Mouse (Mus musculus): ENCODE results near the gene Aen.

DNA sequence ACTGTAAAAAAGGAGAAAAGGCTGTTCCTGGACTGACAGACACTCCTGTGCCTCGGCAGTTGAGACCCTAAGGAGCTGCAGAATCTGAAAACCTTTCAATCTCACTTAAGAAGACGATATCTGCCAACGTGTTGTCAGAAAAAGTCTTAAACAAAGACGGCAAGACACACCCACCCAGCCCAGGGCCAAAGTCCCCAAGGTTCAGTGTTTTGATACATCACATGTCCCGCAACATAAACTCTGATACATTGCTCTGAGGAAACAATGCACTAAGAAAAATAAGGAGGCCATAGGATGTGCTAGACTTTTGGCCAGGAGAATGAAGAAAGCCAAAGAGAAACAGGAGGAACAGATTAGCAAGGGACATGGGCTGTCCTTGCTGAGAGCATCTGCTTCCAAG, 22.8 kb upstream of the Aen start:
- TF ChIP-seq CTCF (IDR thresholded peaks at IDR 0.05; ENCODE audit: low read depth, low read length) (no peak), POLR2A (IDR thresholded peaks at IDR 0.05; ENCODE audit: borderline replicate concordance, low read depth, low read length) (no peak)

Measured in bone marrow macrophage, adult 2 months (primary cell).